Mouse (Mus musculus) T-cell, adult 2 months (primary cell): ENCODE data around the gene Dhx36.

Source experiments
- DNase-seq: peaks from one replicate; pipeline ENCODE4 v3.0.0; 2022; ENCODE audit warnings: low spot score

Gene Dhx36

GRCm38 (mm10) chr3:62418387-62419138 lies 88.2 kb downstream of the Dhx36 start:
- no peak for DNase-seq
